Mouse (Mus musculus) olfactory bulb, adult 2 months (tissue): ENCODE results near the gene Skor1.

Source experiments
- CTCF ChIP-seq: fragments of 200-500 bp; IDR thresholded peaks from 2 replicates; pipeline ENCODE4 v1.5.1; 2012; ENCODE audit warnings: low read depth, mild to moderate bottlenecking, low read length, moderate library complexity; ENCODE audit not compliant: insufficient read depth
- POLR2A ChIP-seq: fragments of 200-500 bp; IDR thresholded peaks from 2 replicates; pipeline ENCODE4 v1.6.1; 2012; ENCODE audit warnings: mild to moderate bottlenecking, low read depth, low read length, moderate library complexity; ENCODE audit not compliant: insufficient read depth

DNA sequence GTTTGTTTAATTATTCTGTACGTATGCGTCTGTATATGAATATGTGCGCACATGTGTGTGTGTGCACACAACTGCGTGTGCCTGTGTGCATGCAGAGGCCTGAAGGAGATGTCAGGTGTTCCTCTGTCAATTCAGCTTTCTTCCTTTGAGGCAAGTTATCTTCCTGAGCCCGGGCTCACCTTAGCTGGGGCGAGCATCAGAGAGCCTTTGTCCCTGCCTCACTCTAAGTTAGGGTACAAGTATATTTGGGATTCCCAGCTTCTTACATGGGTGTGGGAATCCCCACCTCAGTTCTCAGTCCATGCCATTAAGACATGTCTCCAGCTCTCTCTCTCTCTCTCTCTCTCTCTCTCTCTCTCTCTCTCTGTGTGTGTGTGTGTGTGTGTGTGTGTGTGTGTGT is 56.2 kb downstream of the Skor1 start:
- TF ChIP-seq CTCF (no peak), POLR2A (no peak)
